Mouse (Mus musculus): ENCODE measurements at regions not wholly inside any gene's neighbourhood (a gene's known extent, or its start where the extent isn't known, plus 50 kb on each side); places are given as distances from the start of the nearest gene placed in this dataset.

DNA sequence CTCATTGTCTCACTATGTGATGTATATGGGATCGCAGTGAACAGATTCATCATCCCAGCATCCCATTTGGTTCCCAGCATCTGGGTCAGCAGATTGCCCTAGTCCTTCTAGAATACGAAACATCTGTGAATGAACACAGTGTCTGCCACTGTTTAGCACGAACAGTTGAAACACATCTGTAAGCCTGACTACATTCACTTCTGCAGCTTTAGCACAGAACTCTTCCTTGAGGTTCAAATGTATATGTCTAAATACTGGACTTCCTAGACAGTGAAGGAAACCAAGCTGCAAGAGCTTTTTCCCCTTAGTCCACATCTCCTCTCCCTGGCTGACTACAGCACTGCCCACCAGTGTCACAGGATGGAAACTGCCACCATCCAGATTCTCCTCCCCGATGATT is 283.0 kb upstream of the Tle4 start:
- no peak for DNase-seq

GRCm38 (mm10) chr19:14873986-14874385 is 276.1 kb upstream of the Tle4 start:
- DNase-seq, result no peak

DNA sequence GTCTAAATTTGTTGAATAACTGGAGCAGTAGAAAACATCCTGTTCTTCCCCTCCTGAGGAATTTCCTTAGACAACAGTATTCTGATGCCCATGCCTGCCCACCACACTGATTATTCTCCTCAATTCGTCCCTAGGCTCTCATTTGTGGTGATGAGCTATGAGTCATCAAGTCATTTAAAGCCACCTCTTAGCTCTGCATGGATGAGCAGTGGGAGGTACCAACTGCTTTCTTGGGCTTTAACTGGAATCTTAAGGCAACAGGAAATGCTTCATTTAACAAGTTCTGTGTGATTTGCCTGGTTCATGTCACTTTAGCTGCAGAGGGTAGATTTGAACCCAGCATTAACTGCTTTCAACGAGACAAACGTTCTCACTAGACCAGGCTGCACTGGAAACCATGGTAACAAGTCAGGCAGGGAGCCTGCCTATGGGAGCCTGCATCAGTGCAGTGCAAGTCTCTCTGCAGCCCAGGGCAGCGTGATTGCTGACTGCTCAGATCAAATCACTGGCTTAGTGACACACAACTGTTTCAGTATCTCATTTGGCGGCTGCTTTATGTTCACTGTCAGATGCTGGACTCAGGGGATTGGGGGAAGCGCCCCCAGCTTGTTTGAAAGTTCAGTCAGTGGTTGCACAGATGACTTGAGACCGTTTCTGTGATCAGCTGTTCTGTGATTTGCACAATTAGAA is 273.5 kb upstream of the Tle4 start:
- peak; percentile 45 for DNase-seq

- no peak for DNase-seq
Observed at GRCm38 (mm10) chr19:14862654-14863468, 265.0 kb upstream of the Tle4 start.

DNA sequence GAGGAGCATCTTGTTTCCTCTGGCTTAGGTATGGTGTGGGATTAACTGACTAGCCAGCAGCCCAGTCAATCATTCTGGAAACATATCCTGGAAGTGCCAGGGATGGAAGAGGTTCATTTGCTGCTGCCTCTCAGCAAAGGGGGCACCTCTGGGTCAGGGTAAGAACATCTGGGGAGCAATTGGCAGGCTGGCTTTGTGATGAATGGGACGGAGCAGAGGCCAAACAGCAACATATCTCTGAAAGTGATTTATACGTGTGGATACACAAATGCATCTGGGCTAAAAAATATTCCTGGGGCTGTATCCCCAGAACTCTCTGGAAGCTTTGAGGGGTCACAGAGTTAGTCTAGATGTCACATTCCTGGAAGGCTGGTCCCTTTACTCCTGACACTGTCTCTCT is 257.2 kb upstream of the Tle4 start:
- DNase-seq, result no peak

DNA sequence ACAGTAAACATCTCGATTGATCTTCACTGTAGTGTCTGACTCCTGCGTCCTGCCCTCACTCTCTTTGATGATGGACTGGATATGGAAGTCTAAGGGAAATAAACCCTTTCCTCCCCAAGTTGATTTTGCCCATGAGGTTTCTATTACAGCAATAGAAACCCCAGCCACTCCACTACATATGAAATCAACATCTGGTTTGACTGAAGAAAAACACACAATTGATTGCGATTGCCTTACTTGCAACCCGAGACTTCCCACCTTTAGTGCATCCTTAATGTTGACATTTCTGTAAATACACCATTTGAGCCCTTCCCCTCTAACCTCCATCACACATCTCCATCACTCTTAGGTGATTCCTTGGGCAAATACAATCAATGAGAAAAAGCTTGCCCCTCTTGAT is 255.6 kb upstream of the Tle4 start:
- no peak for DNase-seq

GRCm38 (mm10) chr19:14849561-14849960 is 251.7 kb upstream of the Tle4 start:
- DNase-seq, result no peak

GRCm38 (mm10) chr19:14847120-14847519 is 249.3 kb upstream of the Tle4 start:
- no peak for DNase-seq

DNA sequence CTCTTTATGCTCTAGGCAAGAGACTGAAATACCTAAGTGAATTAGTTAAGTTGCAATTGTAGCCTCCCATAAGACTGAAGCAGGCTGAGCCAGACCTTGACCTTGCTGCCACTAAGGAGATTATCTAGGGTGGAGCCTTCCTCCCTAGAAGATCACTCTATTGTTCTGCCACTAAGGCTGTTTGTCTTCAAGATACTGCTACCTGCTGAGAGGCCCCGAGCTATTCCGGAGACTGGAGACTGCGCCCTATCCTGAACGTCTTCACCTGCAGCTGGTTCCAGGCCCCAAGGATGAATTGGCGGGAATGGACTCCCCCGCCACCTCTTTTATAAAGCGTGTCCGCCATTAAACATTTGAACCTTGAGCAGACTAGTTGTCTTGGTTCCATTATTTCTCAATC is 237.8 kb upstream of the Tle4 start:
- no peak for DNase-seq

DNA sequence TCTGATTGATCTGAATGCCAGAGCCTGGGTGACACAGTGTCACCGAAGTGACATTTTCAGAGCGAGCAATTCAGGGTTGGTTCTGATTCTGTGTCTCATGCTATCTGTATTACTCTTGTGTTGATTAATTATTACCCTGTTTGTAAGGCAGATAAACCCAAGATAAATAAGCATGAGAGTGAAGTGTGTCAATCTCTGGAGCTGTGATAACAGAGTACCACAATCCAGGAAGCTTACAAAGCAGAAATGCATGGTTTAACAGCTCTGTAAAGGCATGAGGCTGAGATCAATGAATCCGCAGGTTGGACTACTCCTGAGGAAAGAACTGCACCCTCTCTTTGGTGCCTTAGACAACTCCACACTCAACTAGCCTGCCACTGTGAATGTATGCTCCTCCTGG is 218.5 kb upstream of the Tle4 start:
- DNase-seq, result no peak

DNA sequence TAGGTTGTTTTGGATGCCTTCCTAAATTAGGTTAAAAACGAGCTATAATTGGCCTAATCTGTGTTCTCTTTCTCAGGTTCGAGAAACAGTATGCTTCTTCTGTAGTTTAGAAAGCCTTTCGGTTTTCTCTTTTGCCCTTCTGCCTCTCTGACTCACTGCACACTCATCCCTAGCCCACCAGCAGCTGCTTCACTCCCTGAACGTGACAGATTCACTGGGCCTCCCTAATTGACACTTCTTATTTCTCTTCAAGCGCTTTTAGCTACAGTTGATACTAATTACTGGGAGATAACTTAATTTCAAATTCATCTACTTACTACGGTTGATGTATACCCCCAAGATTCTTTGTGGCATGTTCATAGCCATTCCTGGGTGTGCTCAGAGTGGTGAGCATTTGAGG is 208.9 kb upstream of the Tle4 start:
- DNase-seq, result no peak

DNA sequence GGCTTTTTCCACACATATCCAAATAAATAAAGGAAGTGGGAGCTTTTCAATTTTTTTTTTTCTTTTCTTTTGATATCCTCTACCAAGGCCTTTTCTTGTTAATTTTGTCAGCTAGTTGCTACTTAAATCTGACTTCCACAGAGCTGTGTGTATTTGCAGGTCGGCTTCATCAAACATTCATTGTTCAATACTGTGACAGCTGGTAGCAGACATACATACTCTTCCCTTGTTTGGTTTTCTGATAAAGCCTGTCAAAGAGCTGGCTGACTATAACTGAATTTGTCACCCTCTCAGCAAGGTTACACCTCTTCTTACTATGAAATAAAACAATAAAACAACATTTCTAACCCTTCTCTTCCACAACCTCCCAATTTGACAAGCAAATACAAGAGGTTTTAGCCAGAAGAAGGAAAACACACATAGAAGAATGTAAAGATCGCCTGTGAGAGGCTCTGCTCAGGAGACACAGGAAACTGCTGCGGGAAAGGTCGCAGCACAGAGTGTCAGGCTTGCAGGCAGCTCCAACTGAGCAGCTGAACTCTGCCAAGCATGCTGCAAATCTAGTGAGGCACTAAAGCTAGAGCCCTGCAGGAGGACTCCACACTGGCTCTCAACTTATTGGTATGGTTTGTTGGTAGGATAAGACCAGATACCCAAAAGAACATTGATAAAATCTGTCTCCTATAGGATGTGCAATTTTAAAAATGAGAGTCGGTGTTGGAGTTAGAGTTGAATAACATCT is 205.2 kb upstream of the Tle4 start:
- DNase-seq, result no peak

DNA sequence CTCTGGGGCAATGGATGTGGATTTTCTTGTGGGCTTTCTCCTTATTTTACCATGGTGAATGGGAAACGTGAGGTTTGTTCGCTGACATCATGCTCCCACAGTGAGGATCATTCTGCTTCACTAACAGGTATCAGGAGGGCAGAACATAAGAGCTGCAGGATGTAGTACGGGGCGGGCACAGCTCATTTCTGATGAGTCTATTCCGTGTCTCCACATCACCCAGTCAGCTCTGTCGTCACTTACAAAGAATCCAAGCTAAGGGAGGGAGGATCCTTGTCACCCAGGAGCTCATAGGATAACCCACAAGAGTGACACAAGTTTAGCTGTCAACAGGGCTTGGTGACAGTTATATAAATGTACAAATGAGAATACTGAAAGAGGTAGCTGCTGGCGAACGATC is 203.8 kb upstream of the Tle4 start:
- no peak for DNase-seq

- no peak for DNase-seq
Observed at GRCm38 (mm10) chr19:14799002-14799401, 201.2 kb upstream of the Tle4 start.

DNA sequence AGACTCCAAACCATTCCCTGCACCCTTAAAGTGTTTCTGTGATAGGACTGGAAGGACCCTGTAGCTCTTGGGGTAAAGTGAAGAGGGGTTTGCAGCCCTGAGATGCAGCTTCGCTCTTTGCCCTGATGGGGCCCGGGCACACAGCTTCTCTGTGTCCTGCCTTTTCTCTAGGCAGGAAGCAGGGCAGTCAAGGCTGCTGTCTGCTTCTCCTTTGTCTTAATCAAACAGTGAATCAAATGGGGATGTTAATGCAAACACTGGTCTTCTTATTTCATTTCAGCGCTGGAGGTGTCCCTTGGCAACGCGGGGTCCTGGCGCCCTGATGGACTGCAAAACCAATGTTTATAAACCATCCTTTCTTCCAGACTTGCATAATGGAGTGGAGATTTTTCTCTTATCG is 200.6 kb upstream of the Tle4 start:
- no peak for DNase-seq

- DNase-seq, result no peak
Observed at GRCm38 (mm10) chr19:14795910-14796309, 198.1 kb upstream of the Tle4 start.

GRCm38 (mm10) chr19:14789992-14790391 is 192.1 kb upstream of the Tle4 start:
- no peak for DNase-seq

DNA sequence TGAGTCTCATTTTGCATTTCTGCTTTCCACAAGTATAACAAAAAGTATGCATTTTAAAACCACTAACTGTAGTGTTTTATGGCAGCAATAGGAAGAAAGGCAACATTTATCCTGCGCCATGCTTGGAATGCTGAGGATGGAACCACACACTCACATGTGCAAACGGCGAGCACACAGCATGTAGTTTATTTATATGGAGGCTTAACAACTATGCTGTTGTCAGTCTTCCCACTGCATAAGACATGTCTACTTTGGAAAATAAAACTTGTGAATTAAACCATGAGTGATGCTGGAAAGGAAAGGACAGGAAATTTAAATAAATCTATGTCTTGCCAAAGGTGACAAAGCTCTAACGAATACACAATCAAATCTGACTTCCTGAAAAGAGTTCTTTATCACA is 190.8 kb upstream of the Tle4 start:
- no peak for DNase-seq

DNA sequence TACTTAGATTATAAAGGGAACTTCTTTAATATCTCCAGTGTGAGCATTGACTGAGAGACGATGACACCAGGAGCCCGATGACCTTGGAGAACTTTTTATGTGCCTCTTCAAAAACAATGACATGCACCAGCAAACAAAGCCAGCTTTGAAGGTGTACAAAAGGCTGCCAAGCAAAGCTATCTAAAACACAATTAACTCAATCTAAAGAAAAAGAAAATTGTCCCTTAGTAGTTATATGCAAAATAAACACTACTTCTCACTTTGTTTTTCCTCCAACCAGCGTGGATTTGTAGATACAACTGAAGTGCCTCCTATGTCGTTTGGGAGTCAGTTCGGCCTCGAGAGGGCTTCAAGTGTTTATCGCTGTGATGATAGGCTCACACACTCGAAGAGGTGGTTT is 189.0 kb upstream of the Tle4 start:
- no peak for DNase-seq

GRCm38 (mm10) chr19:14785661-14786060 is 187.8 kb upstream of the Tle4 start:
- DNase-seq, result no peak

GRCm38 (mm10) chr19:14777709-14778108 is 179.9 kb upstream of the Tle4 start:
- DNase-seq, result no peak

DNA sequence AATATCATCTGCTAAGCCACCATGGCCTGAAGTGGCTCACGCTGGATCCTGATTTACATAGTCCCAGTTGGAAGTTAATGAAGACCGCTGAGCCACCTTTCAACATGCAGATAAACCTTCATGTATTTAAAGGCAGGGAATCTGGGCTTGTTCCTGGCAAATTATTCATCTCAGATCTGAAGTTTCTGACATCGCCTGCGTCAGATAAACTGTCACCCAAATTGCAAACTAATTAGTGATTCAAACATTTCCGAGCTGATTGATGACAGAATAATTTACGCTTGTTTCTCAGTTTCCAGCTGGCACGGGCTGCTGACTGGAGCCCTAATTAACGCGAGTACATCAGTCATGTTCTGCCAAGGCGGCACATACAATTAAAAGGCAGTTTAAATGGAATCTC is 179.3 kb upstream of the Tle4 start:
- peak; percentile 37 for DNase-seq

DNA sequence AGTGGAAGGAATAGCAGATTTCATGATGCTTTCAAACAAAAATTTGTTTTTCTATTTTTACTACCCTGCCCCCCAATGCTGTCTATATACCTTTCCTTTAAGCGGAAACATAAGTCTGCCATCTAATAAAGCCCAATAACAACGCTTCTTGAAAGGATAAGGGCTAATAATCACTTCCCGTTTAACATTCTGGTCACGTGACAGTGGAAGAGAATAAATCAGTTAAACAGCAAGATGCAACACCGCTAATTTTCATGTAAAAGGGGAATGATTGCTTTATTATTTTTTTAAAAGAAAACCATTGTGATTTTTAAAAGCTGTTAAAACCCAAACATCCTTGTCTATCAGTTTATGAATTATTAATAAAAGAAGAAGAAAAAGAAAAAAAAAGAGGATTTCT is 178.9 kb upstream of the Tle4 start:
- no peak for DNase-seq

- DNase-seq, result no peak
Observed at GRCm38 (mm10) chr19:14772794-14773193, 174.9 kb upstream of the Tle4 start.
